Mouse (Mus musculus) stomach, postnatal 0 days (tissue): Measurements from ENCODE around the gene Tmem106b. TPM values are rescaled to one million over a fixed set of nuclear protein-coding genes. Genes with fewer than 3 reads are reported as not detected.

Experiments
- ATAC-seq: fragments of 200-750 bp; cut with Nextera tagmentation; 2 replicates; pipeline ENCODE4 v1.8.0; 2017; ENCODE audit not compliant: low FRiP score, low TSS enrichment
- DNase-seq: peaks from one replicate; pipeline ENCODE4 v3.0.0-alpha.2; 2016; ENCODE audit warnings: low spot score
- H3K27ac ChIP-seq: fragments of 300-500 bp; sonication (generic); replicated peaks from 2 replicates; pipeline ENCODE4 v1.5.1; 2014; ENCODE audit warnings: mild to moderate bottlenecking, control low read depth
- H3K27me3 ChIP-seq: fragments of 300-500 bp; sonication (generic); 2 replicates; pipeline ENCODE4 v1.6.1; 2014; ENCODE audit warnings: low read length; ENCODE audit not compliant: control insufficient read depth, insufficient read depth
- H3K36me3 ChIP-seq: fragments of 300-500 bp; sonication (generic); 2 replicates; pipeline ENCODE4 v1.6.1; 2014; ENCODE audit warnings: low read length, mixed read lengths; ENCODE audit not compliant: control insufficient read depth, insufficient read depth
- H3K4me1 ChIP-seq: fragments of 300-500 bp; sonication (generic); replicated peaks from 2 replicates; pipeline ENCODE4 v1.6.1; 2014; ENCODE audit warnings: antibody characterized with exemption; ENCODE audit not compliant: control insufficient read depth, insufficient read depth
- H3K4me2 ChIP-seq: fragments of 300-500 bp; sonication (generic); replicated peaks from 2 replicates; pipeline ENCODE4 v1.6.1; 2014; ENCODE audit warnings: low read depth, mild to moderate bottlenecking, control low read depth, moderate library complexity
- H3K4me3 ChIP-seq: fragments of 300-500 bp; sonication (generic); 2 replicates; pipeline ENCODE4 v1.5.1; 2014; ENCODE audit warnings: low read depth, low read length, control low read depth
- H3K9ac ChIP-seq: fragments of 300-500 bp; sonication (generic); 2 replicates; pipeline ENCODE4 v1.6.1; 2014; ENCODE audit warnings: mild to moderate bottlenecking, low read length, control low read depth, mixed read lengths
- H3K9me3 ChIP-seq: fragments of 300-500 bp; sonication (generic); 2 replicates; pipeline ENCODE4 v1.6.1; 2016; ENCODE audit warnings: low read length; ENCODE audit not compliant: control insufficient read depth
- CTCF ChIP-seq: IDR thresholded peaks from 2 replicates; pipeline ENCODE4 v1.5.1; 2016; ENCODE audit warnings: antibody characterized with exemption, low read depth, mild to moderate bottlenecking, moderate library complexity
- EP300 ChIP-seq: optimal IDR thresholded peaks from 2 replicates; pipeline ENCODE3; 2016; ENCODE audit warnings: antibody characterized with exemption
- WGBS: fragments of 180-500 bp; shearing (Covaris S2); extraction: QIAGEN DNeasy Blood & Tissue Kit; methylation state at CpG from one replicate; pipeline ENCODE4 v1.1.7; 2014; 5-methylcytosine and 5-hydroxymethylcytosine counted together
- polyA plus RNA-seq: library from polyadenylated mRNA; unstranded; fragments of >200 nt; fragmentation: Nextera tagmentation; extraction: Ambion mirVana; gene quantifications from 2 replicates; pipeline ENCODE4 v1.2.1, GENCODE M21; 2015

Gene Tmem106b
- polyA plus RNA-seq, 1 experiment from 2014 or later, result 40.3 TPM

GRCm38 (mm10) chr6:13061276-13062039 is 8.1 kb upstream of the Tmem106b start:
- Histone ChIP-seq H3K9ac (no peak overlapping the region), H3K36me3 (no peaks in the 10 kb centered on the region), H3K4me1 (no peaks in the 10 kb centered on the region), H3K4me3 (no peak overlapping the region), H3K9me3 (no peaks in the 10 kb centered on the region), H3K27me3 (no peaks in the 10 kb centered on the region), H3K27ac (no peak overlapping the region), H3K4me2 (no peak overlapping the region)
- TF ChIP-seq EP300 (no peak), CTCF (no peak)
- ATAC-seq (no peak; the same call in 1 of the 2 replicates), DNase-seq (no peak)

GRCm38 (mm10) chr6:13062063-13062462 is 7.5 kb upstream of the Tmem106b start:
- ATAC-seq (no peak), DNase-seq (no peak)
- H3K4me2 ChIP-seq, result no peak overlapping the region
- no peaks in the 10 kb centered on the region for H3K27me3 ChIP-seq
- H3K36me3 ChIP-seq, result no peaks in the 10 kb centered on the region
- TF ChIP-seq EP300 (no peak), CTCF (no peak)
- no peak overlapping the region for H3K27ac ChIP-seq
- H3K9ac ChIP-seq, result no peak overlapping the region
- WGBS, result 61% methylated on average over 4 of the region's 4 CpGs
- H3K9me3 ChIP-seq, result no peaks in the 10 kb centered on the region
- no peak overlapping the region for H3K4me3 ChIP-seq
- H3K4me1 ChIP-seq, result no peaks in the 10 kb centered on the region

- ATAC-seq, result no peak
- no peaks in the 10 kb centered on the region for H3K4me1 ChIP-seq
These were observed 6.8 kb upstream of the Tmem106b start for GRCm38 (mm10) chr6:13062691-13063255.

GRCm38 (mm10) chr6:13070147-13070425 is 527 bp downstream of the Tmem106b start:
- peaks cover 7% of the 10 kb centered on the region for H3K36me3 ChIP-seq
- no peak for DNase-seq
- H3K27me3 ChIP-seq, result no peaks in the 10 kb centered on the region
- H3K4me2 ChIP-seq, result peak overlapping the region; percentile 64
- no peaks in the 10 kb centered on the region for H3K4me1 ChIP-seq
- WGBS, result under 1% methylated on average over 11 of the region's 11 CpGs
- peak overlapping the region; percentile 93 for H3K27ac ChIP-seq
- H3K9me3 ChIP-seq, result no peaks in the 10 kb centered on the region
- TF ChIP-seq EP300, result no peak
- TF ChIP-seq CTCF, result no peak
- ATAC-seq, result no peak; the same call in 1 of the 2 replicates
- peak overlapping the region; percentile 97 for H3K9ac ChIP-seq
- peak overlapping the region; percentile 96 for H3K4me3 ChIP-seq

More at GRCm38 (mm10) chr6:13062691-13063255, 6.8 kb upstream of the Tmem106b start:
- WGBS, result 61% methylated on average over 2 of the region's 2 CpGs
- TF ChIP-seq EP300 (no peak), CTCF (no peak)
- no peak overlapping the region for H3K9ac ChIP-seq
- no peak overlapping the region for H3K4me3 ChIP-seq
- H3K36me3 ChIP-seq, result no peaks in the 10 kb centered on the region
- DNase-seq, result peak; percentile 31
- H3K27me3 ChIP-seq, result no peaks in the 10 kb centered on the region
- no peaks in the 10 kb centered on the region for H3K9me3 ChIP-seq
- H3K4me2 ChIP-seq, result no peak overlapping the region
- no peak overlapping the region for H3K27ac ChIP-seq

- ATAC-seq, result peak; percentile 79; the same call in 1 of the 2 replicates
- Histone ChIP-seq H3K9ac (peak overlapping the region; percentile 97), H3K27ac (no peak overlapping the region), H3K27me3 (no peaks in the 10 kb centered on the region), H3K4me3 (peak overlapping the region; percentile 96), H3K36me3 (peaks cover 7% of the 10 kb centered on the region), H3K9me3 (no peaks in the 10 kb centered on the region), H3K4me1 (no peaks in the 10 kb centered on the region), H3K4me2 (peak overlapping the region; percentile 64)
- TF ChIP-seq CTCF (no peak), EP300 (no peak)
- DNase-seq, result peak; percentile 34
- WGBS, result 35% methylated on average over 4 of the region's 4 CpGs
These were observed 926 bp downstream of the Tmem106b start for GRCm38 (mm10) chr6:13070485-13070884.

GRCm38 (mm10) chr6:13073036-13073435 is 3.5 kb downstream of the Tmem106b start:
- Histone ChIP-seq H3K36me3 (peaks cover 11% of the 10 kb centered on the region), H3K4me2 (no peak overlapping the region), H3K4me3 (no peak overlapping the region), H3K4me1 (no peaks in the 10 kb centered on the region), H3K27me3 (no peaks in the 10 kb centered on the region), H3K9me3 (no peaks in the 10 kb centered on the region), H3K27ac (no peak overlapping the region), H3K9ac (no peak overlapping the region)
- TF ChIP-seq EP300 (no peak), CTCF (no peak)
- ATAC-seq (no peak), DNase-seq (no peak)
- WGBS, result 91% methylated on average over 4 of the region's 4 CpGs
